Mouse (Mus musculus): Measurements from ENCODE around the gene Ocel1. TPM values are rescaled to one million over a fixed set of nuclear protein-coding genes. Genes with fewer than 3 reads are reported as not detected.

The Ocel1 gene
- total and polyA plus RNA-seq, 3 experiments = 4.8 to 7.4 (median 7.1) TPM

DNA sequence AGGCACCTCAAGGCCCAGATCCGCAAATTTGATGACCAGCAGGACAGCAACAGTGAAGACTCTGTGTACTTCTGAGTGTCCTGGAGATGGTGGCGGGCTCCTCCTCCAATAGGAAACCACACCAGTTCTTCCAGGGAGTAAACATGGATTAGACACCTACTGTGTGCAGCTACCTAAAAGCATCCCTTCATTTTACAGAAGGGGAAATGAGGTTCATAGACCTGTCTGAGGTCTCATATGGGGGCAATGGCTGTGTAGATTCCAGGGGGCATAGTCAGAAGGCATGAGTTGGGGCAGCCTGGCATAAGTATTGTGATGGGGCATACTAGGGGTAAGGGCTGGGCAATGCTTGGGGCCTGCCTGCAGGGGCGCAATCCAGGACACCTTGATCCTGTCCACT lies 1.9 kb downstream of the Ocel1 start:
- no peak overlapping the region for H3K4me3 ChIP-seq (replicated peaks in 1 of 3; ENCODE audit: low read depth in 2 of 3, low read length in 2 of 3, poor library complexity in 1 of 3)
- dilution Hi-C loops (cut with MboI; ENCODE audit: extremely low pct_ligation_motif_present, extremely low pct_unique_long_range_greater_than_20kb, low sequenced_read_pairs) = no loop called here
- in situ Hi-C loops (cut with MboI; ENCODE audit: low pct_ligation_motif_present, low pct_unique_long_range_greater_than_20kb, low sequenced_read_pairs) = loop anchor here (5.0 kb wide), 1 partner anchor 34 kb away; the partner anchor contains the start of gene Ankle1
- H3K79me2 ChIP-seq (replicated peaks; ENCODE audit: control insufficient read depth, extremely low read depth, insufficient read depth, poor library complexity, severe bottlenecking) = no peaks in the 10 kb centered on the region
- no peak for TF ChIP-seq RAD21 (IDR thresholded peaks at IDR 0.05; ENCODE audit: low read depth, low read length)
- no peak for TF ChIP-seq NRF1 (IDR thresholded peaks at IDR 0.05; ENCODE audit: low read depth, low read length)
- no peak for TF ChIP-seq KAT2A (IDR thresholded peaks at IDR 0.05; ENCODE audit: insufficient replicate concordance, low read length)
- TF ChIP-seq CTCF (conservative IDR thresholded peaks at IDR 0.05 in 1 of 2, IDR thresholded peaks at IDR 0.05 in 1 of 2; ENCODE audit: low read depth in 2 of 2, low read length in 2 of 2) = no peak
- TF ChIP-seq MAZ (IDR thresholded peaks at IDR 0.05; ENCODE audit: low read depth, low read length) = no peak
- no peak for TF ChIP-seq TBP (conservative IDR thresholded peaks at IDR 0.05; ENCODE audit: low read depth, low read length)
- TF ChIP-seq POLR2AphosphoS2 (IDR thresholded peaks at IDR 0.05; ENCODE audit: low read depth, low read length) = no peak
- TF ChIP-seq ZMIZ1 (IDR thresholded peaks at IDR 0.05; ENCODE audit: low read depth, low read length) = no peak
- TF ChIP-seq SIN3A (IDR thresholded peaks at IDR 0.05; ENCODE audit: low read length) = no peak
- TF ChIP-seq ELF1 (IDR thresholded peaks at IDR 0.05; ENCODE audit: low read depth, low read length) = no peak
- no peak for TF ChIP-seq E2F4 (IDR thresholded peaks at IDR 0.05; ENCODE audit: insufficient replicate concordance, low read depth, low read length)
- TF ChIP-seq NELFE (IDR thresholded peaks at IDR 0.05; ENCODE audit: low read depth, low read length) = no peak
- TF ChIP-seq TCF12 (IDR thresholded peaks at IDR 0.05; ENCODE audit: low read depth, low read length) = no peak
- TF ChIP-seq SMC3 (IDR thresholded peaks at IDR 0.05; ENCODE audit: low read depth, low read length) = no peak
- TF ChIP-seq POLR2A (IDR thresholded peaks at IDR 0.05; ENCODE audit: low read depth, low read length) = no peak
- no peak for TF ChIP-seq CHD2 (IDR thresholded peaks at IDR 0.05; ENCODE audit: low read length)
- TF ChIP-seq BHLHE40 (IDR thresholded peaks at IDR 0.05; ENCODE audit: low read depth, low read length) = no peak
- no peak for TF ChIP-seq CHD1 (IDR thresholded peaks at IDR 0.05; ENCODE audit: low read depth, low read length)
- H3K27ac ChIP-seq (ENCODE audit: insufficient read depth, low read depth) = no peak overlapping the region
- peaks cover 15 to 44% of the 10 kb centered on the region in 2 experiments for H3K4me1 ChIP-seq (ENCODE audit: control insufficient read depth in 1 of 2, insufficient read depth in 2 of 2)
- peaks cover 32 to 76% of the 10 kb centered on the region in 2 experiments for H3K36me3 ChIP-seq (replicated peaks in 1 of 2; ENCODE audit: control insufficient read depth in 1 of 2, insufficient read depth in 1 of 2, low read length in 1 of 2)
- H3K4me2 ChIP-seq (ENCODE audit: insufficient read depth, low read depth, poor library complexity, severe bottlenecking) = no peak overlapping the region
- no peak for DNase-seq (ENCODE audit: extremely low read depth)
- peaks cover 9% of the 10 kb centered on the region for H3K9me3 ChIP-seq (replicated peaks; ENCODE audit: low read length)
- no peak overlapping the region for H3K9ac ChIP-seq (ENCODE audit: insufficient read depth, low read depth)
- H3K27me3 ChIP-seq (replicated peaks) = no peaks in the 10 kb centered on the region

- TF ChIP-seq TCF12 (IDR thresholded peaks at IDR 0.05; ENCODE audit: low read depth, low read length) = no peak
- no peak for TF ChIP-seq KAT2A (IDR thresholded peaks at IDR 0.05; ENCODE audit: insufficient replicate concordance, low read length)
- TF ChIP-seq TBP (conservative IDR thresholded peaks at IDR 0.05; ENCODE audit: low read depth, low read length) = no peak
- no peak for TF ChIP-seq UBTF (IDR thresholded peaks at IDR 0.05; ENCODE audit: low read depth, low read length)
- TF ChIP-seq E2F4 (IDR thresholded peaks at IDR 0.05; ENCODE audit: insufficient replicate concordance, low read depth, low read length) = no peak
- Histone ChIP-seq H3K9me3 (replicated peaks; ENCODE audit: low read length) (peaks cover 9% of the 10 kb centered on the region), H3K36me3 (replicated peaks in 1 of 2; ENCODE audit: control insufficient read depth in 1 of 2, insufficient read depth in 1 of 2, low read length in 1 of 2) (peaks cover 23 to 66% of the 10 kb centered on the region in 2 experiments), H3K27me3 (replicated peaks) (no peaks in the 10 kb centered on the region), H3K4me1 (ENCODE audit: control insufficient read depth in 1 of 2, insufficient read depth in 2 of 2) (peaks cover 7 to 42% of the 10 kb centered on the region in 2 experiments), H3K4me3 (replicated peaks in 1 of 3; ENCODE audit: low read depth in 2 of 3, low read length in 2 of 3, poor library complexity in 1 of 3) (no peak overlapping the region), H3K4me2 (ENCODE audit: insufficient read depth, low read depth, poor library complexity, severe bottlenecking) (no peak overlapping the region), H3K27ac (ENCODE audit: insufficient read depth, low read depth) (no peak overlapping the region), H3K9ac (ENCODE audit: insufficient read depth, low read depth) (no peak overlapping the region), H3K79me2 (replicated peaks; ENCODE audit: control insufficient read depth, extremely low read depth, insufficient read depth, poor library complexity, severe bottlenecking) (no peaks in the 10 kb centered on the region)
- in situ Hi-C loops (cut with MboI; ENCODE audit: low pct_ligation_motif_present, low pct_unique_long_range_greater_than_20kb, low sequenced_read_pairs) (loop anchor here (5.0 kb wide), 1 partner anchor 33 kb away; the partner anchor contains the start of gene Ankle1), dilution Hi-C loops (cut with MboI; ENCODE audit: extremely low pct_ligation_motif_present, extremely low pct_unique_long_range_greater_than_20kb, low sequenced_read_pairs) (no loop called here)
- no peak for DNase-seq (ENCODE audit: extremely low read depth)
Observed at GRCm38 (mm10) chr8:71374616-71375206, 3.6 kb downstream of the Ocel1 start.
